ENCODE assay signal across 23 mouse cellular contexts in genomic region chr3:127272801-127273200, GRCm38 (mm10).
DNase-seq lines count a peak whose midpoint lies in the region; ATAC-seq and TF ChIP-seq lines count a peak whose summit lies in the region.
"Had no signal": no experiment of that assay in that cellular context is flagged by ENCODE, and none has a peak within 500 bp of the region (broad histone marks: within the 10 kb centered on the region; RNA-seq: fewer than 3 reads in every experiment).

No protein-coding gene starts in this region.

- H3K79me2 ChIP-seq in heart, adult 2 months (replicated peaks; ENCODE audit: control insufficient read depth, insufficient read depth, low read length): 0 out of 2 replicates have a peak, but pooled peaks cover 3% of the 10 kb centered on the region

- H3K27ac ChIP-seq in heart, adult 2 months: no peak overlapping the region
- H3K27ac ChIP-seq in hindbrain, embryonic 13.5 days: peak overlapping the region; percentile 24; the same call in 1 of the 2 replicates
- no peak overlapping the region for H3K27ac ChIP-seq in hindbrain, embryonic 16.5 days (ENCODE audit: low read depth, low read length)
- H3K27ac ChIP-seq in neural tube, embryonic 12.5 days: no peak overlapping the region
- H3K27ac ChIP-seq in neural tube, embryonic 15.5 days (replicated peaks): no peak overlapping the region
- H3K27ac ChIP-seq: embryonic facial prominence, embryonic 10.5 days; embryonic facial prominence, embryonic 13.5 days; forebrain, embryonic 12.5 days; forebrain, embryonic 15.5 days; intestine, embryonic 15.5 days had no signal

- H3K9me3 ChIP-seq in hindbrain, embryonic 13.5 days: no peaks in the 10 kb centered on the region
- no peaks in the 10 kb centered on the region for H3K9me3 ChIP-seq in hindbrain, embryonic 16.5 days (ENCODE audit: control insufficient read depth, low read length)
- H3K9me3 ChIP-seq in neural tube, embryonic 12.5 days: no peaks in the 10 kb centered on the region
- H3K9me3 ChIP-seq in neural tube, embryonic 15.5 days (replicated peaks): no peaks in the 10 kb centered on the region
- H3K9me3 ChIP-seq: embryonic facial prominence, embryonic 10.5 days; embryonic facial prominence, embryonic 13.5 days; forebrain, embryonic 12.5 days; forebrain, embryonic 15.5 days; G1E; intestine, embryonic 15.5 days had no signal

- TF ChIP-seq EP300 in heart, adult 2 months (IDR thresholded peaks at IDR 0.05; ENCODE audit: insufficient read depth, low read depth, low read length): no peak

- no peak overlapping the region for H3K4me3 ChIP-seq in heart, adult 2 months
- H3K4me3 ChIP-seq in hindbrain, embryonic 13.5 days: no peak overlapping the region
- H3K4me3 ChIP-seq in hindbrain, embryonic 16.5 days (ENCODE audit: low read length): no peak overlapping the region
- no peak overlapping the region for H3K4me3 ChIP-seq in neural tube, embryonic 12.5 days
- H3K4me3 ChIP-seq in neural tube, embryonic 15.5 days (replicated peaks): no peak overlapping the region
- H3K4me3 ChIP-seq: embryonic facial prominence, embryonic 10.5 days; embryonic facial prominence, embryonic 13.5 days; erythroblast, embryonic 14.5 days; forebrain, embryonic 12.5 days; forebrain, embryonic 15.5 days; intestine, embryonic 15.5 days had no signal

- no peaks in the 10 kb centered on the region for H3K4me1 ChIP-seq in heart, adult 2 months (ENCODE audit: control insufficient read depth, insufficient read depth, low read length)
- peaks cover 40% of the 10 kb centered on the region for H3K4me1 ChIP-seq in hindbrain, embryonic 13.5 days (replicated peaks)
- H3K4me1 ChIP-seq in hindbrain, embryonic 16.5 days (ENCODE audit: control insufficient read depth, insufficient read depth, low read depth, low read length): no peaks in the 10 kb centered on the region
- peaks cover 11% of the 10 kb centered on the region; the same call in 1 of the 2 replicates for H3K4me1 ChIP-seq in neural tube, embryonic 12.5 days
- H3K4me1 ChIP-seq in neural tube, embryonic 15.5 days: peaks cover 7% of the 10 kb centered on the region
- H3K4me1 ChIP-seq: embryonic facial prominence, embryonic 13.5 days; intestine, embryonic 15.5 days had no signal

- TF ChIP-seq CTCF in heart, adult 2 months (IDR thresholded peaks at IDR 0.05): no peak

- no peaks in the 10 kb centered on the region for H3K36me3 ChIP-seq in heart, adult 2 months (ENCODE audit: control insufficient read depth, insufficient read depth, low read length)
- no peaks in the 10 kb centered on the region for H3K36me3 ChIP-seq in hindbrain, embryonic 13.5 days
- no peaks in the 10 kb centered on the region for H3K36me3 ChIP-seq in hindbrain, embryonic 16.5 days (ENCODE audit: control insufficient read depth, insufficient read depth, low read length)
- H3K36me3 ChIP-seq in neural tube, embryonic 12.5 days: no peaks in the 10 kb centered on the region
- H3K36me3 ChIP-seq in neural tube, embryonic 15.5 days: no peaks in the 10 kb centered on the region
- H3K36me3 ChIP-seq: embryonic facial prominence, embryonic 10.5 days; embryonic facial prominence, embryonic 13.5 days; forebrain, embryonic 12.5 days; forebrain, embryonic 15.5 days; intestine, embryonic 15.5 days had no signal

- no peak overlapping the region for H3K9ac ChIP-seq in heart, adult 2 months (ENCODE audit: low read depth, low read length)
- no peak overlapping the region for H3K9ac ChIP-seq in hindbrain, embryonic 13.5 days
- H3K9ac ChIP-seq in hindbrain, embryonic 16.5 days (ENCODE audit: low read depth, low read length): no peak overlapping the region
- H3K9ac ChIP-seq in neural tube, embryonic 12.5 days: no peak overlapping the region
- H3K9ac ChIP-seq in neural tube, embryonic 15.5 days (replicated peaks): no peak overlapping the region
- H3K9ac ChIP-seq: embryonic facial prominence, embryonic 13.5 days; forebrain, embryonic 12.5 days; forebrain, embryonic 15.5 days; intestine, embryonic 15.5 days had no signal

- WGBS in heart, adult 2 months: 88% methylated on average over 12 of the region's 12 CpGs
- WGBS in hindbrain, embryonic 13.5 days: 44% methylated on average over 12 of the region's 12 CpGs
- WGBS in hindbrain, embryonic 16.5 days: 48% methylated on average over 12 of the region's 12 CpGs
- 62% methylated on average over 12 of the region's 12 CpGs for WGBS in neural tube, embryonic 12.5 days
- WGBS in neural tube, embryonic 15.5 days: 28% methylated on average over 12 of the region's 12 CpGs

- TF ChIP-seq POLR2A in heart, adult 2 months (IDR thresholded peaks at IDR 0.05; ENCODE audit: insufficient read depth, low read depth, low read length): no peak

- no peak overlapping the region for H3K4me2 ChIP-seq in hindbrain, embryonic 13.5 days
- no peak overlapping the region for H3K4me2 ChIP-seq in hindbrain, embryonic 16.5 days (ENCODE audit: low read length)
- H3K4me2 ChIP-seq in neural tube, embryonic 12.5 days (replicated peaks): no peak overlapping the region
- no peak overlapping the region for H3K4me2 ChIP-seq in neural tube, embryonic 15.5 days
- H3K4me2 ChIP-seq: embryonic facial prominence, embryonic 13.5 days; forebrain, embryonic 12.5 days; forebrain, embryonic 15.5 days; heart, embryonic 11.5 days; intestine, embryonic 15.5 days had no signal

- DNase-seq in heart, adult 11 months: peak; percentile 79
- DNase-seq in heart, adult 2 months: no peak
- DNase-seq in spleen, postnatal 36 days (ENCODE audit: low spot score in 2 of 2): no peak
- DNase-seq: adrenal gland, postnatal 14 days; cerebellum, adult 11-12 months; cerebellum, adult 8-10 months; cerebellum, postnatal 10 days; cerebellum, postnatal 36 days; embryo, embryonic 11 days; gastrocnemius, postnatal 25 days had no signal

- no peaks in the 10 kb centered on the region for H3K27me3 ChIP-seq in heart, adult 2 months (ENCODE audit: control insufficient read depth, insufficient read depth, low read length)
- no peaks in the 10 kb centered on the region for H3K27me3 ChIP-seq in hindbrain, embryonic 13.5 days
- no peaks in the 10 kb centered on the region for H3K27me3 ChIP-seq in hindbrain, embryonic 16.5 days (replicated peaks; ENCODE audit: control insufficient read depth, insufficient read depth, low read length)
- no peaks in the 10 kb centered on the region for H3K27me3 ChIP-seq in neural tube, embryonic 12.5 days (replicated peaks)
- no peaks in the 10 kb centered on the region for H3K27me3 ChIP-seq in neural tube, embryonic 15.5 days (replicated peaks)
- H3K27me3 ChIP-seq: embryonic facial prominence, embryonic 13.5 days; forebrain, embryonic 12.5 days; forebrain, embryonic 15.5 days; intestine, embryonic 15.5 days; Patski had no signal

- no peak for ATAC-seq in hindbrain, embryonic 13.5 days (ENCODE audit: low FRiP score)
- ATAC-seq in hindbrain, embryonic 16.5 days: no peak
- peak; percentile 30; the same call in 1 of the 2 replicates for ATAC-seq in neural tube, embryonic 12.5 days (ENCODE audit: low FRiP score, low read depth)
- ATAC-seq in neural tube, embryonic 15.5 days (ENCODE audit: low FRiP score): no peak
- ATAC-seq: forebrain, embryonic 15.5 days; intestine, embryonic 15.5 days; Patski had no signal

- intact Hi-C loops in heart, adult 2 months (cut with DNase I): no loop called here
